Mouse (Mus musculus): ENCODE data around the gene Celf2.

- TF ChIP-seq CTCF (IDR thresholded peaks at IDR 0.05; ENCODE audit: control insufficient read depth, insufficient read depth, insufficient replicate concordance, low read depth, low read length) (no peak), POLR2A (IDR thresholded peaks at IDR 0.05; ENCODE audit: control insufficient read depth, low read depth, low read length) (no peak)
Observed at GRCm38 (mm10) chr2:6505979-6506811, 1003.2 kb downstream of the Celf2 start.
